19 mouse cellular contexts compared by ENCODE assay signal in the genomic region with DNA sequence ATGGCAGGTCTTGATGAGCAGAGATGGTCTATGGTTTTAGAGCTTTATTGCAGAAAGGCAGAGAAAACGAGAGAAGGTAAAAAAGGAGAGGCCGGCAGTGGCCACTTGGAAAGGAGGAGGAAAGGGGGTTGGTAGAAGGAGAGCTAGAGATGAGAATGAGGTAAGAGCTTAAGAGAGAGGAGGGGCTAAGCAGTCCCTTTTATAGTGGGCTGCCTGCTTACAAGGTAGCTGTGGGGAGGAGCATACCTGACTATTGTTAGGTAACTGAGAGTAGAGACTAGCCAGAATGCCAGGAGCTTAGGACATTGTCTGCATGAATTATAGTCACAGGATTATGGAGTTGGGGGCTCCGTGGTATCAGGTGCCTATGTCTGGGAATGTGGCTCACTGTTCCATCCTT. TPM values are rescaled to one million over a fixed set of nuclear protein-coding genes. Genes with fewer than 3 reads are reported as not detected.
DNase-seq lines count a peak whose midpoint lies in the region; ATAC-seq and TF ChIP-seq lines count a peak whose summit lies in the region.
"Had no signal": no experiment of that assay in that cellular context is flagged by ENCODE, and none has a peak within 500 bp of the region (broad histone marks: within the 10 kb centered on the region; RNA-seq: fewer than 3 reads in every experiment).

No protein-coding gene starts in this region.

- H3K36me3 ChIP-seq in kidney, embryonic 15.5 days: no peaks in the 10 kb centered on the region
- no peaks in the 10 kb centered on the region for H3K36me3 ChIP-seq in kidney, adult 2 months (ENCODE audit: control insufficient read depth, insufficient read depth, low read length)
- H3K36me3 ChIP-seq in stomach, embryonic 14.5 days (ENCODE audit: control insufficient read depth, insufficient read depth, low read length): no peaks in the 10 kb centered on the region
- no peaks in the 10 kb centered on the region for H3K36me3 ChIP-seq in stomach, postnatal 0 days (ENCODE audit: control insufficient read depth, insufficient read depth, low read length)
- no peaks in the 10 kb centered on the region for H3K36me3 ChIP-seq in embryonic facial prominence, embryonic 12.5 days
- H3K36me3 ChIP-seq: forebrain, embryonic 12.5 days; liver, embryonic 13.5 days; midbrain, embryonic 12.5 days; neural tube, embryonic 15.5 days had no signal

- TF ChIP-seq CTCF in kidney, adult 2 months (conservative IDR thresholded peaks at IDR 0.05; ENCODE audit: insufficient read depth, insufficient read length, low read depth, low read length): no peak
- no peak for TF ChIP-seq CTCF in stomach, postnatal 0 days (IDR thresholded peaks at IDR 0.05; ENCODE audit: low read depth)

- TF ChIP-seq EP300 in stomach, postnatal 0 days (optimal IDR thresholded peaks at IDR 0.05): no peak

- no peaks in the 10 kb centered on the region for H3K27me3 ChIP-seq in kidney, embryonic 15.5 days
- no peaks in the 10 kb centered on the region for H3K27me3 ChIP-seq in kidney, adult 2 months (replicated peaks; ENCODE audit: control insufficient read depth, insufficient read depth, low read length)
- H3K27me3 ChIP-seq in stomach, embryonic 14.5 days (ENCODE audit: control insufficient read depth, insufficient read depth, low read length): no peaks in the 10 kb centered on the region
- H3K27me3 ChIP-seq in stomach, postnatal 0 days (ENCODE audit: control insufficient read depth, insufficient read depth, low read length): no peaks in the 10 kb centered on the region
- H3K27me3 ChIP-seq in embryonic facial prominence, embryonic 12.5 days: no peaks in the 10 kb centered on the region
- H3K27me3 ChIP-seq: forebrain, embryonic 12.5 days; heart, embryonic 13.5 days; liver, embryonic 13.5 days; midbrain, embryonic 12.5 days; neural tube, embryonic 15.5 days had no signal

- 0 out of 2 replicates have a peak overlapping the region, but pooled peaks have one; percentile 27 for H3K27ac ChIP-seq in kidney, embryonic 15.5 days
- no peak overlapping the region for H3K27ac ChIP-seq in kidney, adult 2 months (ENCODE audit: insufficient read depth, low read depth, low read length)
- peak overlapping the region; percentile 7; the same call in 1 of the 2 replicates for H3K27ac ChIP-seq in stomach, embryonic 14.5 days (ENCODE audit: low read length)
- no peak overlapping the region for H3K27ac ChIP-seq in stomach, postnatal 0 days (replicated peaks)
- H3K27ac ChIP-seq in embryonic facial prominence, embryonic 12.5 days: peak overlapping the region; percentile 0; the same call in 1 of the 2 replicates
- H3K27ac ChIP-seq: forebrain, embryonic 12.5 days; heart, embryonic 13.5 days; layer of hippocampus, adult 2 months; left cerebral cortex, adult 2 months; liver, embryonic 13.5 days; midbrain, embryonic 12.5 days; neural tube, embryonic 15.5 days had no signal

- no peaks in the 10 kb centered on the region for H3K9me3 ChIP-seq in kidney, embryonic 15.5 days (replicated peaks)
- H3K9me3 ChIP-seq in stomach, embryonic 14.5 days (ENCODE audit: control insufficient read depth, low read depth, low read length): no peaks in the 10 kb centered on the region
- no peaks in the 10 kb centered on the region for H3K9me3 ChIP-seq in stomach, postnatal 0 days (ENCODE audit: control insufficient read depth, low read length)
- H3K9me3 ChIP-seq in embryonic facial prominence, embryonic 12.5 days: no peaks in the 10 kb centered on the region
- H3K9me3 ChIP-seq: heart, embryonic 13.5 days; liver, embryonic 13.5 days; midbrain, embryonic 12.5 days; neural tube, embryonic 15.5 days had no signal

- 0 out of 2 replicates have a peak, but pooled peaks cover 5% of the 10 kb centered on the region for H3K4me1 ChIP-seq in kidney, embryonic 15.5 days
- H3K4me1 ChIP-seq in kidney, adult 2 months (ENCODE audit: control insufficient read depth, insufficient read depth, low read length): peaks cover 4% of the 10 kb centered on the region; the same call in 1 of the 2 replicates
- no peaks in the 10 kb centered on the region for H3K4me1 ChIP-seq in stomach, embryonic 14.5 days (ENCODE audit: control insufficient read depth, insufficient read depth, low read length)
- no peaks in the 10 kb centered on the region for H3K4me1 ChIP-seq in stomach, postnatal 0 days (replicated peaks; ENCODE audit: control insufficient read depth, insufficient read depth)
- H3K4me1 ChIP-seq in embryonic facial prominence, embryonic 12.5 days: no peaks in the 10 kb centered on the region
- H3K4me1 ChIP-seq: forebrain, embryonic 12.5 days; midbrain, embryonic 12.5 days; neural tube, embryonic 15.5 days had no signal

- H3K9ac ChIP-seq in kidney, embryonic 15.5 days: no peak overlapping the region
- no peak overlapping the region for H3K9ac ChIP-seq in stomach, embryonic 14.5 days (replicated peaks; ENCODE audit: low read depth, low read length)
- H3K9ac ChIP-seq in stomach, postnatal 0 days (ENCODE audit: low read length): no peak overlapping the region
- no peak overlapping the region for H3K9ac ChIP-seq in embryonic facial prominence, embryonic 12.5 days
- H3K9ac ChIP-seq: forebrain, embryonic 12.5 days; heart, embryonic 13.5 days; liver, embryonic 13.5 days; midbrain, embryonic 12.5 days; neural tube, embryonic 15.5 days had no signal

- no peak for TF ChIP-seq POLR2A in kidney, adult 2 months (IDR thresholded peaks at IDR 0.05; ENCODE audit: low read depth, low read length)

- 57% methylated on average over 3 of the region's 3 CpGs for WGBS in kidney, embryonic 15.5 days
- 61% methylated on average over 3 of the region's 3 CpGs for WGBS in kidney, adult 2 months
- 64% methylated on average over 3 of the region's 3 CpGs for WGBS in stomach, embryonic 14.5 days
- WGBS in stomach, postnatal 0 days: 63% methylated on average over 3 of the region's 3 CpGs
- 56% methylated on average over 3 of the region's 3 CpGs for WGBS in embryonic facial prominence, embryonic 12.5 days

- peak; percentile 65 for ATAC-seq in kidney, embryonic 15.5 days (replicated peaks; ENCODE audit: low FRiP score)
- no peak for ATAC-seq in stomach, embryonic 14.5 days (ENCODE audit: insufficient number of reproducible peaks, insufficient read depth, low FRiP score, low read depth)
- ATAC-seq in stomach, postnatal 0 days (ENCODE audit: low FRiP score, low TSS enrichment): no peak
- ATAC-seq in embryonic facial prominence, embryonic 12.5 days (ENCODE audit: insufficient number of reproducible peaks, insufficient read depth, low FRiP score, low TSS enrichment): no peak

- no peak for DNase-seq in kidney, adult 2 months
- no peak for DNase-seq in stomach, postnatal 0 days (ENCODE audit: low spot score)
- no peak for DNase-seq in right cerebral cortex, postnatal 4 days
- DNase-seq in right cerebral cortex, adult 2 months (ENCODE audit: low spot score in 2 of 2): no peak
- DNase-seq: adrenal gland, postnatal 25 days; cerebellum, adult 2 months; heart, postnatal 4 days; kidney, postnatal 10 days; liver, embryonic 13.5 days had no signal

- no peak overlapping the region for H3K4me2 ChIP-seq in kidney, embryonic 15.5 days
- H3K4me2 ChIP-seq in stomach, embryonic 14.5 days (replicated peaks; ENCODE audit: low read depth, low read length): no peak overlapping the region
- no peak overlapping the region for H3K4me2 ChIP-seq in stomach, postnatal 0 days (replicated peaks; ENCODE audit: low read depth)
- H3K4me2 ChIP-seq in embryonic facial prominence, embryonic 12.5 days (replicated peaks): no peak overlapping the region
- H3K4me2 ChIP-seq: forebrain, embryonic 12.5 days; heart, embryonic 13.5 days; liver, embryonic 13.5 days; midbrain, embryonic 12.5 days; neural tube, embryonic 15.5 days had no signal

- H3K4me3 ChIP-seq in kidney, embryonic 15.5 days (replicated peaks): no peak overlapping the region
- no peak overlapping the region for H3K4me3 ChIP-seq in kidney, adult 2 months (ENCODE audit: insufficient read depth, low read depth, low read length)
- no peak overlapping the region for H3K4me3 ChIP-seq in stomach, embryonic 14.5 days (ENCODE audit: low read depth, low read length)
- no peak overlapping the region for H3K4me3 ChIP-seq in stomach, postnatal 0 days (ENCODE audit: low read depth, low read length)
- no peak overlapping the region for H3K4me3 ChIP-seq in embryonic facial prominence, embryonic 12.5 days
- H3K4me3 ChIP-seq: forebrain, embryonic 12.5 days; heart, embryonic 13.5 days; layer of hippocampus, adult 2 months; left cerebral cortex, adult 2 months; liver, embryonic 13.5 days; midbrain, embryonic 12.5 days; myocyte; neural tube, embryonic 15.5 days had no signal

RNA-seq across cellular contexts. Expression of a gene that starts 14.0 kb away (rescaled TPM):
- polyA plus RNA-seq in kidney, embryonic 15.5 days (2015; fragmentation: Nextera tagmentation; extraction: Ambion mirVana): 18.3 and 18.5 TPM in 2 replicates
- 15.4 and 19.7 TPM in 2 replicates for polyA plus RNA-seq in kidney, adult 2 months (2012; rRNA removed)
- polyA plus RNA-seq in stomach, embryonic 14.5 days (2014; fragmentation: Nextera tagmentation; extraction: Ambion mirVana): 39.8 and 40.4 TPM in 2 replicates
- polyA plus RNA-seq in stomach, postnatal 0 days (2015; fragmentation: Nextera tagmentation; extraction: Ambion mirVana): 9.9 and 10.7 TPM in 2 replicates
- polyA plus RNA-seq in embryonic facial prominence, embryonic 12.5 days (2016; fragmentation: Nextera tagmentation; extraction: Ambion mirVana): 29.7 and 29.8 TPM in 2 replicates

Comparison
In these comparisons a context has a peak if more than half of its experiments do, and no peak if none do; other contexts are left out.
1. H3K27ac ChIP-seq: peak in kidney, embryonic 15.5 days (single experiment), stomach, embryonic 14.5 days (single experiment) and embryonic facial prominence, embryonic 12.5 days (single experiment); none in kidney, adult 2 months (single experiment) and stomach, postnatal 0 days (single experiment).